Mouse (Mus musculus) kidney, adult 9 months (tissue): Measurements from ENCODE around the gene Irf9.

Experiments
- DNase-seq: peaks from one replicate; pipeline ENCODE4 v3.0.0; 2022

Irf9 gene

DNA sequence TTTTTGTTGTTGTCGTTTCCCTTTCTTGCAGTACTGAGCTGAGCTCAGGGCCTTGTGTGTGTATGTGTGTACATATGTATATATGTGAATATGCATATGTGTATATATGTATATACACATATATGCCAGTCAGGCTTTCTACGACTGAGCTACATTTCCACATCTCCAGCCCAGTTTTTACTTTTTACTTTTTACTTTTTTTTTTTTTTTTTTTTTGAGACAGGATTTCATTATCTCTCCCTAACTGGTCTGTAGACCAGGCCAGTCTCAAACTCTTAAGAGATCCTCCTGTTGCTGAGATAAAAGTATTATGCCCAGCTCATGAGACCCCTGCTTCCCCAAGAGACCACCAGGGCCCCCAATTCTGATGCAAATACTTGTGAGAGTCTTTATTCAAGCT is 13.5 kb downstream of the Irf9 start:
- no peak for DNase-seq

DNA sequence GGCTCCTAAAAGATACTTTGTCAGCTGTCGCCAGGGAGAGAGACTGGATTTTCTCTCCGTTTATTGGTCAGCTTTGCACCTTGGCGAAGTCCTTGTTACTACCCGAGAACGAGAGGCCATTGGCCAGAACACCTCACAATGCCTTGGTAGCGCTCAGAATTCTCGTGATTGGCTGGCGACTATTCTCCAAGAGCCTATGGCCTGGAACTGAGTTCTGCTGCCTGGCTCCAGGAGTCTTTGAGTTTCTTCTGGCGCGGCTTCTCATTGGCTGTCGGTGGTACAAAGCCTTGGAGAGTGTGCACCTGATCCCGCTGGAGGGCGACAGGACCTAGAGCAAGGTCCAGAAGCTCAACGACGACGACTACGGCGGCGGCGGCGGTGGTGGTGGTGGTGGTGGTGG is 14.5 kb downstream of the Irf9 start, which contains the start of gene Rec8:
Gene Rec8 (plus strand): TSS at position 216 of the 400 bp plus-strand sequence.
- DNase-seq: peak; percentile 62

DNA sequence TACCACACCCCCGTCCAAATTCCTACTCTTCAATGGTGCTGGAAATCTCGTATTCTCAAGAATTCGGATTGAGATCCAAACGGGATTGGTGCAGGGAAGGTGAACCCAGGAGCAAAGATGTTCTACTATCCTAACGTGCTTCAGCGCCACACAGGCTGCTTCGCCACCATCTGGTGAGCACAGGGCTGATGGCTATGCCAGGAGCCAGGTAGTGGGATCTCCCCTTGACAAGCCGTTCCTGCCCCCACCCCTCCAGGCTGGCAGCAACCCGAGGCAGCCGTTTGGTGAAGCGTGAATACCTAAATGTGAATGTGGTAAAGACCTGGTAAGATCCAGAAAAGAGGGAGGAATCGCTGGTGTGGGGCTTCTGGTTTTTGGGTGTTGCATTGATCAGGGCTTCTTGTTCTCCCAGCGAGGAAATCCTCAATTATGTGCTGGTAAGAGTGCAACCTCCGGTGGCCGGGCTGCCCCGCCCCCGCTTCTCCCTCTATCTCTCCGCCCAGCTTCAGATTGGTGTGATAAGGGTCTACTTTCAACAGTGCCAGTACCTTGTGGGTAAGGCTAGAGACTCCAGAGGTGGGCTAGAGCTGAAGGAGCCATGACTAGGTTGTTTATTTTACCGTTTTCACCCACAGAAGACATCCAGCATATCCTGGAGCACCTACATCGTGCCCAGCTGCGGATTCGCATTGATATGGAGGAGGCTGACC is 15.3 kb downstream of the Irf9 start:
- DNase-seq: no peak

DNA sequence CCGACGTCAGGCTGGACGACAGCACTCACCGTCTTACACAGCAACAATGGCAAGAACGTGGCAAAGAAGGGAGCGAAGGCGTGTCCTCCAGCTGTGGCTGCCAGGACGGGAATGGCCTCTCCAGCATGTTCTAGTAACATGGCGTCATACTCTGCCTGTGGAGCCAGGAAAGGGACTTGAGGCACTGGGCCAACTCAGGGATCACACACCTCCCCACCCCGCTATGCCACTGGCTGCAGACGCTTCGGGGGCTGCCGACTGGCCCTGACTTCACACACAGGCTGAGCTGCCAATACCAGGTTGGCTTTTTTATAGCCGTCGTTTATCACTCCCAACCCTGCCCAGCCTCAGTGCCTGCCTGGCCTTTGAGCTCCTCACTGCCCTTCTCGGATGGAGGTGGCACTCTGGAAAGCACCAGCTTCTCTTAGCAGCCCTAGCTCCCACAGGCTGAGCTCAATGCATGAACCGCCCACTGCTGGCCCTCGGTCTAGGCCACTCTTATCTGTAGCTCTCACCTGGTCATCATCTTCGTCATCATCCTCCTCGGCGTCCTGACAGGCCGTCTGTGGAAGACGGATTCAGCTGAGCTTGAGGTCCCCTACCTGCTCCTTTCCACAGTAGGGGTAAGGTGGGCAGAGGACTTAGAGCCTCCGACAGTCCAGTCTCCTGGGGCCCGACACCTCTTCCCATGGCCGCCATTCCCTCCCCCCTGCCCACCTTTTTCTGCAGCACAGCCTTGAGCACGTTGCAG is 24.9 kb downstream of the Irf9 start:
- no peak for DNase-seq

DNA sequence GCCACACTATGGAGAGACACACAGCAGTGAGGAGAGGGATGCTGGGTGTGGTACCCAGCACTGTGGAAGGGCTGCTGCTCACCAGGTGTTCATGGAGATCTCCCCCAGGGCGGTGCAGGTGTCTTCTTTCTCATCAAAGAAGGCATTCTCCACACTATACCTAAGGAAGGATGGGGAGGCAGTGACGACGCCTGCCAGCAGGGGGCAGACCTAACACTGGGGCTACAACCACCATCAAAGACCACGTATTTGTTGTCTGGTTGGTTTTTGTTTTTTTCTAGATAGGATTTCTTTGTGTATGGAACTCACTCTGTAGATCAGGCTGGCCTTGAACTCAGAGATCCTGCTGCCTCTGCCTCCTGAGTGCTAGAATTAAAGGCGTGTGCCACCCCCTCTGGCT is 25.9 kb downstream of the Irf9 start:
- DNase-seq: peak; percentile 68

DNA sequence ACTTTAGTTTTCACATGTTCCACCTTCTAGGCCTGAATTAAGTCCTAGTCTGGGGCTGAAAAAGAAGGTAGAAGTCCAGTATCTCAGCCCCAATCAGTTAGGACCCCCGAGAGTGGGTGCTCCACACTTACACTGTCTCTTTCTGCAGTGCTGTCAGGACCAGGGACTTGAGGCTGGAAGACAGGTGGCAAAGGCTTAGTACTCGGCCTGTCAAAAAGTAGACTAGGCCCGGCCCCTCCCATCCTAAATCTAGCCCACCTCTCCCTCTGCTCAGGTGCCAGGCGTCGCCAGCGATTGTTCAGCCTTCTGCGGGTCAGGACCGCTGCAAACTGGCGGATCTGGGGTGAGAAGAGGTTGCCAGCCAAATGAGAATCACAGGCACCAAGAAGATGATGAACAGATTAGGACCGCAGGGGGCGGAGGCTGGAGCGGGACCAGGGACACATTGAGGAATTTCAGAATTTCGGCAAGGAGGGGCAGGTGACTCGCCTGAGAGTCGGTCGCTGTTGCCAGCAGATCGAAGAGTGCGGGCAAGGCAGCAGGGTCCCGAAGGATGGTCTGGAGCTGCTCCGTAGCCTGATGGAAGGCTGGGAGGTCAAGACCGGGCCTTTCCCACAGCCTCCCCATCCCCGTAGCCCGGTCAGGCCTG is 31.6 kb downstream of the Irf9 start:
- DNase-seq: peak; percentile 24

DNA sequence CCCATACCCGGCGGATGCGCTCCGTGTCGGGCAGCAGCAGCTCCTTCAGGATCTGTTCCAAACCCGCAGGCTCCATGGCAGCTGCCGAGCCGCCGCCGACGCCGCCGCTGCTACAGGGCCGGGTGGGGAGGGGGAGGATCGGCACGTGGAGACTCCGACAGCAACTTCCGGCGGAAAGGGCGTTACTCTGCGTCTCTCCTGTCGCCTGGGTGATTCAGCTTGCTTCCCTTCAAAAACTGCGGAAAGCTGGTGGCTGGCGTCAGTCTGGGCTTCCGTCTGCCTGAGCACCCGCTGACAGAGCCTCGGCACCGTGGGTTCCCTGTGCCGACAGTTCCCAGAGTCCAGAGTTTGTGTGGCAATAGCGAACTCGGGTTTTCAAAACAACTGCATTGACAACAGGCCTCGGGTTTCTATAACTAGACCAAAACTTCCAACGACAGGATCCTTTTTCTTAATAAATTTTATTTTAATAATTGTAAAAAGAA is 32.2 kb downstream of the Irf9 start, which contains the start of gene Ipo4:
Gene Ipo4 (minus strand): TSS at position 435 of the 485 bp plus-strand sequence.
- peak; percentile 88 for DNase-seq

DNA sequence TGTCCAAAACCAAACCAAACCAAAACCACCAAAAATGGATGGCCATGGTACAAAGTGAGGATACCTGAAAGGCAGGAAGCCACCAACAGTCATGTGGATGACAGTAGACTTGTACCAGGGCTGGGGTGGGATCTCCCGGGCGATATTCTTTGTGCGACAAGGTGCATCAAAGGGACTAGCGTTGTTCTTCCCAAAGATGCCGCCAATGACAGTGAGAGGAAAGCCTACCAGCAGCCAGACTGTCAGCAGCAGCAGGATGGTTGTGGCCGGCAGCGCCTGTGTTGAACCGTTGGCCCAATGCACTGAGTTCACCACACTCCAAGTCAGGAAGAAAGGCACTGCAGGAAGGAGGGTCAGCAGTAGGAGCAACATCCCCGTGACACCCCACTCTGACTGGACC is 34.4 kb downstream of the Irf9 start, which contains the start of gene Gm49378:
Gene Gm49378 (minus strand): TSS at position 101 of the 400 bp plus-strand sequence.
- no peak for DNase-seq

DNA sequence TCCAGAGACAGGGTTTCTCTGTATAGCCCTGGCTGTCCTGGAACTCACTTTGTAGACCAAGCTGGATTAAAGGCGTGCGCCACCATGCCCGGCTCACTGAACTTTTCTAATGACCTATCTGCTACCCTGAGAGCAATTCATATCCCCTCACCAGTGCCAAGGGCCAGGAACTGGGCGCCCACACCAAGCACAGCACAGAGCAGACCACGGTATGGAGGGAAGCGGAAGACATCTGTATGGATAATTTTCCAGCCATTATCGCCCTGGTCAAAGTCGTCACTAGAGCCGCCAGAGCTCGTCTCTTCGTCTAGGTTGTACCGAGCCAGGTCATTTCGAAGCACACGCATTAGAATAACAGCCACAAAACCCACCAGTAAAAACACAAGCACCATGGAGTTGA is 37.4 kb downstream of the Irf9 start:
- no peak for DNase-seq

DNA sequence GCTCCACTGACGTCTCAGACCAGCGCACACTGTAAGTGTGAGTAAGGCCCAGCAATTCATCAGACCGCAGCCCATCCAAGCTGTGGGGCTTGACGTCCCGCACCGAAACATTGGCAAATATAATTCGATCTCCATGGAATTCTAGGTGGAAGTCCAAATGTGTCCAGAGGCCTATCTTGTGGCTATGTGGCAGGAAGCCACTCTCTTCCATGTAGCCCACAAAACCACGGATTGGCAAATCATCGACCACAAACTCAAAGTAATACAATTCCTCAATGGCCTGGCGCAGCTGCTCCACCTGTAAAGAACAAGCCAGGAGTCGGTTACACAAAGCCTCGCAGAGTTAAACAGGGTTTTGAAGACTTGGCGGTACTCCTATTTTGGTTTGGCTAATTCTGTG is 37.9 kb downstream of the Irf9 start:
- DNase-seq: no peak

DNA sequence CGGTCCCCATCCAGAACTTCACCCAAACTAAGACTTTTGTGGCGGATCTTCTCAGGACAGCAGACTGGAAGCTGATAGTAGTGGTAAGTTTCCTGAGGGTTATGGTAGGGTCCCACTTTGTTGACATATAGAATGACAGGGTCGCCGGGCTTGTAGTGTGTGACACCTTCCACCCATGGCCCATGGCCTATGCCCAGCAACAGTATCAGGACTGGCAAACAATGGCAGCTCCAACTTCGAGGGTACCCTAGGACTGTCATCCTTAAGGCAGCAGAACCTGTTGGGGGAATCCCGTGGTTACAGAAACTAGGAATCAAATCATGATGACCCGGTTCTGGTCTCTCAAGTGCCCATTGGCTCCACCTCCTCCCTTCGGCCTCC is 39.3 kb downstream of the Irf9 start:
- DNase-seq: no peak

DNA sequence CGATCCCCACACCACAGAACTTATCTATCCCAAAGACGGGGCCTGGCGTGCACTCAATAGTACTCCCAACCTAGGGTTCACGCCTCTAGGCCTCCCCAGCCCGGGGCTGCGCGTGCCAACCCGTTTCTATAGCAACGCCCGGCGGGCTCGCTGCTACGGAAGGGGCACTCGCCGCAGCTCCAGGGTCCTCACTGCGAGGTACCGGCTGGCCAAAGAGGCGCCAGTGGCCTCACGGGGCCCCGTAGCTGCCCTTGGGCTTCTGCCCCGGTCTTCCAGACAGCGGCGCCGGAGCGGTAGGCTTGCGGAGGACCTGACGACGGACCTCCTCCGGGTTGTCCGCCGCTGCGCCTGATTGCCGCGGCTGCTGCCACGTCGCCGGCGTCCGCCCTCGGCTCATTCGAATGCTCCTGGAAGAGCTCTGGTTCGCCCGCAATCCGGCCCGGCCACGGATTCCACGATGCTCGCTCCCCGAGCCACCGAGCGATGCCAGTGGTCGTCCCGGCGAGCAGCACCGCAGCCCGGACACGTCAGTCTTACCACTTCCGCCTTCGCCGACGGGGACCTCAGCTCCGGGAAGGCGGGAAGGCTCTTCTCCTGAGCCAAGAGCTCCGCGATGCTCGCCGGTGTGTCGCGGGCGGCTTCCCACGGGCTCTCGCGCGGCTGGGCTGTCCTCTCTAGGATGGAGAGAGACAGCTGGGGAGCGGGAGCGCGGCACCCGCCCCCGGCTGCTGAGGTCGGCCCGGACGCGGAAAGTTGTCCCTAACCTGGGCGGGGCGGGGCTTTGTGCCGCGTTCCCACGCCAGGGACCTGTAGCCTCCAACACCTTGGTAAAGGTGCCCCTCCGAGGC is 39.9 kb downstream of the Irf9 start, which contains the start of gene Tm9sf1:
Gene Tm9sf1 (minus strand): TSS at position 747 of the 848 bp plus-strand sequence.
- peak; percentile 89 for DNase-seq

DNA sequence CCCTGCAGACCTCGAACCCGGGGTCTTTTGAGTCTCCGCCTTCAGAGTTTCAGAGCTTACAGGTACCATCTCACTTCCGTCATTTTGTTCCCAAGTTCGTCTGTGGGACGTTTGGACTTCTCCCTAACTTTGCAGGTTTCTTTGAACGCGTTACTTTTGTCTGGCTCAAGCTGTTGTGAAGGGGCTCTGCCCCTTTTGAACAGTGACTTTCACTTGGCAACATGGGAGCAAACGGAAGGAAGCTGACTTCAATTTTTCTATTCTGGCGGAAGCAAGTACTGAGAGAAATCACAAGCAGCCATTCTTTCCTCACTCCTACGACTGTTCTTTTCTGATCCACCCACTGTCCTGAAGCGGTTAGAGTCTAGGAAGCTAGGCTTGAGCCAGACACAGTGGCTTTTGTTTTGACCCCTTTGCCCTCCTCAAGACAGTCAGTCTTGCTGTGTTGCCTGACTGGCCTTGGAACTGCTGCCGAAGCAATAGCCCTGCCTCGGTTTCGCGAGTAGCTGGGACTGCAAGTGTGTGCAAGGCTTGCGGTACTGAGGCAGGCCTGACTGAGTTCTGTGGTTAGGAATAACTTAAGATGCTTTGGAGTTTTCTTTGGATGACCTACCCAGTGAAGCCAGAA is 41.0 kb downstream of the Irf9 start:
- peak; percentile 20 for DNase-seq

DNA sequence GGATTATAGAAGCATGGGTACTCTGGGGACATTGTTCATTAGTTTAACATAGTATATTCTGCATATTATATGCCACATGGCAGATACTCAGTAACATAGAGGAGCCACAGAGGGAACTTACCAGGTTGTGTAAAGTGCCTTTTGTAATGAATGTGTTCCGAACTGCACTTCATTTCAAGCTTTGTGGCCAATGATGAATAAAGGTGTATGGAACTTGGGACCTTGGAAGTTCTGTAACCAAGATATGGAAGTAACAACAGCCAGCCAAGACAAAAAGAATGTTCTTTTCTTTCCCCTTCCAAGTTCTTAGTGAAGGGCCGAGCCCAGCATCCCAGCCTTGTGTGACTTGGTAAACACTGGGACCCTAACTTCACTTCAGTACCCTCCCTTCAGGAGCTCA is 46.5 kb downstream of the Irf9 start, which contains the start of gene Tssk4:
Gene Tssk4 (plus strand): TSS at position 301 of the 400 bp plus-strand sequence.
- no peak for DNase-seq

DNA sequence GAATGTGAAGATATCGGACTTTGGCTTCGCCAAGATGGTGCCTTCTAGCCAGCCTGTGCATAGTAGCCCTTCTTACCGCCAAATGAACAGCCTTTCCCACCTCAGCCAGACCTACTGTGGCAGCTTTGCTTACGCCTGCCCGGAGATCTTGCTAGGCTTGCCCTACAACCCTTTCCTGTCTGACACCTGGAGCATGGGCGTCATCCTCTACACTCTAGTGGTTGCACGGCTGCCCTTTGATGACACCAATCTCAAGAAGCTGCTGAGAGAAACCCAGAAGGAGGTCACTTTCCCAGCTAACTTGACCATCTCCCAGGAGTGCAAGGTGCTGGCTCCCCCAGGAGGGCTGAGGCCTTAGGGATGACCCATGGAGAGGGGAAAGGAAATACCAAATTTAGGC is 48.2 kb downstream of the Irf9 start:
- DNase-seq: no peak

DNA sequence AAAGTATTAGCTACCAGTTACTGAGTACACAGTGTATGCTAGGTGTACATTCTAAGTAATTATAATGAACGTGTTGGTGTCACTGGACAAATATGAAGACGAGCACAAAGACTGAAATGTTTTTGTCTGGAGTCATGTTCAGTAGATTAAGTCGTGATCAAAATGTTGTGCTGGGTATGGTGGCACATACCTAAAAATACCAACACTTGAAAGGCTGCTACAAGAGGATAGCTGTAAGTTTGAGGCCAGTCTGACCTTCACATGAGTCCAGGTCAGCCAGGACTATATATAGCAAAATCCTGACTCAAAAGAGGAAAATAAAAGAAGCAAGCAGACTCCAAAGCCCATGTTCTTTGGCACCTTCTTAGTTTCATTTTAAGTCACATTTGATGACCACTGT is 53.6 kb downstream of the Irf9 start:
- DNase-seq: no peak

DNA sequence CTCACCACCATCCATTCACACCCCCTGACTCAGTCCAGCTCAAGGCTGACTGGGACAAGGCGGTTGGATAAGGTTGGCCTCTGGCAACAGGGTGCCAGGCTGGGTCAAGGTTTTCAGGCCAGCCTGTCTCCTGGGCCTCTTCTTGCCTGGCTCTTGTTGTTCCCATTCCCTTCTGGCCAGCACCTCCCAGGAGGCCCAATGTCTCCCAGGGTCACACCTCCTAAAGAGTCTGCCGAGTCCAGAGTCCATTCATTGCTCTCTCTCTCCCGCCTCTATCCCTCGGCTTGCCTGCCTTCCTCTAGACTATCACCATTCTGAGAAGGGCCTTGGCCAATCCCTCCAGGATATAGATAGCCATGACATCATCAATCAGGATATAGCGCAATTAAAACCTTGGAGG is 54.6 kb downstream of the Irf9 start:
- peak; percentile 87 for DNase-seq
